Mouse (Mus musculus): ENCODE results near the gene Gm9922. TPM values are rescaled to one million over a fixed set of nuclear protein-coding genes. Genes with fewer than 3 reads are reported as not detected.

Gm9922 gene
- total RNA-seq, 1 experiment from 2014 or later, result 4.0 TPM

- no peak for DNase-seq
These were observed 41.9 kb downstream of the Gm9922 start for GRCm38 (mm10) chr14:101687696-101688095.

Other genes starting within 250 kb of the Gm9922 start
- gene Tbc1d4, start 120.6 kb downstream of the Gm9922 start, total RNA-seq (2021), result 38.4 and 39.3 TPM in 2 replicates
- gene Commd6, start 89.1 kb downstream of the Gm9922 start, total RNA-seq (2021), result 71.7 and 79.2 TPM in 2 replicates
- 46.6 and 50.2 TPM in 2 replicates for gene Uchl3, start 75.8 kb downstream of the Gm9922 start, total RNA-seq (2021)
- 25.8 and 29.9 TPM in 2 replicates for gene Lmo7, start 143 bp upstream of the Gm9922 start, total RNA-seq (2021)